Mouse (Mus musculus) thymus, postnatal 36 days (tissue): ENCODE measurements around the gene Emid1.

ENCODE experiments used
- DNase-seq, 2 experiments: peaks; one replicate each; pipeline ENCODE4 v3.0.0; 2022; ENCODE audit warnings: mixed read lengths in 2 of 2

The Emid1 gene

GRCm38 (mm10) chr11:5062326-5062725 is 89.7 kb downstream of the Emid1 start:
- no peak for DNase-seq

- DNase-seq = peak; percentile 43 to 63
Observed at GRCm38 (mm10) chr11:5061413-5062139, 90.5 kb downstream of the Emid1 start.

GRCm38 (mm10) chr11:5060756-5061412 is 91.2 kb downstream of the Emid1 start:
- no peak for DNase-seq

- DNase-seq = peak in 1 of 2 experiments; percentile 30
Observed at GRCm38 (mm10) chr11:5059704-5060156, 92.3 kb downstream of the Emid1 start.

GRCm38 (mm10) chr11:5059230-5059629 is 92.8 kb downstream of the Emid1 start:
- DNase-seq = no peak

GRCm38 (mm10) chr11:5058783-5059182 is 93.3 kb downstream of the Emid1 start:
- DNase-seq = no peak

- DNase-seq = peak; percentile 45 to 65
Observed at GRCm38 (mm10) chr11:5057856-5058641, 94.0 kb downstream of the Emid1 start, which contains the start of gene Rasl10a. Gene Rasl10a (plus strand): TSS chr11:5058128.

GRCm38 (mm10) chr11:5057541-5057855 is 94.6 kb downstream of the Emid1 start:
- DNase-seq = no peak

- DNase-seq = no peak
Observed at GRCm38 (mm10) chr11:5057064-5057463, 95.0 kb downstream of the Emid1 start.
